ENCODE assay signal across 8 mouse cellular contexts in genomic region chr5:33495900-33496529, GRCm38 (mm10).
DNase-seq lines count a peak whose midpoint lies in the region; ATAC-seq and TF ChIP-seq lines count a peak whose summit lies in the region.

No protein-coding gene starts in this region.

- H3K4me1 ChIP-seq in E14TG2a.4 (replicated peaks; ENCODE audit: low read depth, low read length), result peaks cover 73% of the 10 kb centered on the region
- peaks cover 24% of the 10 kb centered on the region for H3K4me1 ChIP-seq in forebrain, embryonic 10.5 days
- H3K4me1 ChIP-seq in heart, postnatal 0 days (ENCODE audit: control insufficient read depth, insufficient read depth), result no peaks in the 10 kb centered on the region
- no peaks in the 10 kb centered on the region for H3K4me1 ChIP-seq in lung, adult 2 months (ENCODE audit: control insufficient read depth, insufficient read depth, low read length)

- H3K4me2 ChIP-seq in heart, postnatal 0 days (ENCODE audit: low read depth, low read length), result no peak overlapping the region

- H3K36me3 ChIP-seq in E14TG2a.4 (ENCODE audit: insufficient read depth, low read length), result peaks cover 97% of the 10 kb centered on the region
- no peaks in the 10 kb centered on the region for H3K36me3 ChIP-seq in forebrain, embryonic 10.5 days (replicated peaks)
- H3K36me3 ChIP-seq in heart, postnatal 0 days (replicated peaks; ENCODE audit: control insufficient read depth, insufficient read depth, low read length), result no peaks in the 10 kb centered on the region

- 22% methylated on average over 6 of the region's 6 CpGs for WGBS in forebrain, embryonic 10.5 days
- WGBS in heart, postnatal 0 days, result 32% methylated on average over 6 of the region's 6 CpGs
- WGBS in lung, adult 2 months, result 25% methylated on average over 6 of the region's 6 CpGs

- no peak for TF ChIP-seq POLR2A in lung, adult 2 months (IDR thresholded peaks at IDR 0.05; ENCODE audit: borderline replicate concordance, extremely low read depth, low read depth, low read length)

- no peak overlapping the region for H3K9ac ChIP-seq in heart, postnatal 0 days (replicated peaks; ENCODE audit: low read depth, low read length)

- H3K9me3 ChIP-seq in E14TG2a.4 (ENCODE audit: low read length), result no peaks in the 10 kb centered on the region
- no peaks in the 10 kb centered on the region for H3K9me3 ChIP-seq in forebrain, embryonic 10.5 days
- no peaks in the 10 kb centered on the region for H3K9me3 ChIP-seq in heart, postnatal 0 days (replicated peaks; ENCODE audit: control insufficient read depth, low read length)

- peak; percentile 89 for TF ChIP-seq CTCF in E14TG2a.4 (conservative IDR thresholded peaks at IDR 0.05; ENCODE audit: low read length)
- peak; percentile 93 for TF ChIP-seq CTCF in heart, postnatal 0 days (IDR thresholded peaks at IDR 0.05; ENCODE audit: low read depth)
- TF ChIP-seq CTCF in lung, adult 2 months (IDR thresholded peaks at IDR 0.05; ENCODE audit: insufficient read depth, low read length), result peak; percentile 77

- H3K27ac ChIP-seq in forebrain, embryonic 10.5 days, result no peak overlapping the region
- H3K27ac ChIP-seq in heart, postnatal 0 days (ENCODE audit: low read depth), result no peak overlapping the region

- no peaks in the 10 kb centered on the region for H3K27me3 ChIP-seq in E14TG2a.4 (ENCODE audit: insufficient read depth, low read length)
- peaks cover 74% of the 10 kb centered on the region for H3K27me3 ChIP-seq in forebrain, embryonic 10.5 days (ENCODE audit: poor library complexity, severe bottlenecking)
- H3K27me3 ChIP-seq in heart, postnatal 0 days (ENCODE audit: control insufficient read depth, insufficient read depth, low read length), result peaks cover 9% of the 10 kb centered on the region

- TF ChIP-seq EP300 in heart, postnatal 0 days (IDR thresholded peaks at IDR 0.05; ENCODE audit: low read depth), result no peak

- peak; percentile 90 for ATAC-seq in heart, postnatal 0 days (ENCODE audit: insufficient read depth, low read depth)

- H3K4me3 ChIP-seq in E14TG2a.4 (replicated peaks; ENCODE audit: low read length), result no peak overlapping the region
- no peak overlapping the region for H3K4me3 ChIP-seq in forebrain, embryonic 10.5 days
- H3K4me3 ChIP-seq in heart, postnatal 0 days (ENCODE audit: low read depth, low read length), result no peak overlapping the region
- no peak overlapping the region for H3K4me3 ChIP-seq in lung, adult 2 months (replicated peaks; ENCODE audit: extremely low read depth, low read depth, low read length)

- peak; percentile 55 for DNase-seq in c-Kit-negative CD71-positive TER-119-positive erythroid progenitor cells, embryonic 14.5 days (ENCODE audit: low read depth, low spot score)
- peak; percentile 83 for DNase-seq in forebrain, embryonic 10.5 days (ENCODE audit: extremely low spot score, low spot score)
- peak; percentile 66 for DNase-seq in heart, postnatal 0 days (ENCODE audit: low spot score)
- DNase-seq in layer of hippocampus, adult 11-12 months (ENCODE audit: low spot score), result peak; percentile 85
- peak; percentile 54 for DNase-seq in lung, adult 2 months
- peak; percentile 69 for DNase-seq in ovary, postnatal 14 days (ENCODE audit: low spot score)
- DNase-seq in thymus, postnatal 10 days (ENCODE audit: low spot score in 2 of 2), result peak; percentile 64 to 87
